Mouse (Mus musculus) urinary bladder, adult 18-20 months (tissue): ENCODE measurements around the gene Lce1b.

ENCODE experiments used
- DNase-seq, 2 experiments: peaks; one replicate each; pipeline ENCODE4 v3.0.0; 2022; ENCODE audit warnings: low spot score in 2 of 2, mixed read lengths in 2 of 2

Lce1b gene

GRCm38 (mm10) chr3:92656826-92657225, at the start of gene Lce1b:
Lce1b (minus strand) TSS chr3:92656926.
- no peak for DNase-seq

- no peak for DNase-seq
These were observed 37.9 kb upstream of the Lce1b start for GRCm38 (mm10) chr3:92694613-92695012.

- DNase-seq: no peak
These were observed 35.0 kb upstream of the Lce1b start for GRCm38 (mm10) chr3:92691688-92692087.

DNA sequence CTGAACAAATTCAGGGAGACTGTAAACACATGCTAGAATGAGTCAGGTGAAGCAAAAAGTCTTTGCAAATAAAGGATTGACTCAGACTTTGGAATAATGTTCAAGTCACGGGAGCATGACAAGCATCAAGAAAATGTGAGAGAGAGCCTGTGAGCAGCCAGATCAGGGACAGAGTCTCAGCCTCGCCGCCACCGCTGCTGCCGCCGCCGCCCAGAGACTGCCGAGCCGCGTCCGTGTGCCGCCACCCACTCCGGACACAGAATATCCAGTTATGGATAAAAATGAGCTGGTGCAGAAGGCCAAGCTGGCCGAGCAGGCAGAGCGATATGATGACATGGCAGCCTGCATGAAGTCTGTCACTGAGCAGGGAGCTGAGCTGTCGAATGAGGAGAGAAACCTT, 32.4 kb upstream of the Lce1b start:
- DNase-seq: peak in 1 of 2 experiments; percentile 9

DNA sequence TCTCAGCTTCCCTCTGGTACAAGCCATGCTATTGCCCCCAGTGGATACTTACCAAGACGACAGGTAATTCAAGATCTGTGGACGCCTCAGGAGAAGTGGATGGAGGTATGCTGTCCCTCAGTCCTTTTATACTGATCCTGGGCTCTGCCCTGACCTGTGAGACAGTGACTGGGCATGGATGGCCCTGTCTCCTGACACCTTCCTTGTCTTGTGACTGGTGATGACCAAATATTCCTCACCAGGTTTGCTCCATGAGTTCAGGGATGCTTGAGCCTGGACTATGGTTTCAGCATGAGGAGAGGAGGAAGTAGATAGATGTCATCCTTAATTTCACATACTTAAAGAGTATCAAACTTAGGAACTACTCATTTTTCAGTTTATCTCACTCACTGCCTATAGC, 30.4 kb upstream of the Lce1b start, which contains the start of gene Lce1d:
TSS of gene Lce1d (minus strand) at position 101 of the 400 bp plus-strand sequence.
- no peak for DNase-seq

DNA sequence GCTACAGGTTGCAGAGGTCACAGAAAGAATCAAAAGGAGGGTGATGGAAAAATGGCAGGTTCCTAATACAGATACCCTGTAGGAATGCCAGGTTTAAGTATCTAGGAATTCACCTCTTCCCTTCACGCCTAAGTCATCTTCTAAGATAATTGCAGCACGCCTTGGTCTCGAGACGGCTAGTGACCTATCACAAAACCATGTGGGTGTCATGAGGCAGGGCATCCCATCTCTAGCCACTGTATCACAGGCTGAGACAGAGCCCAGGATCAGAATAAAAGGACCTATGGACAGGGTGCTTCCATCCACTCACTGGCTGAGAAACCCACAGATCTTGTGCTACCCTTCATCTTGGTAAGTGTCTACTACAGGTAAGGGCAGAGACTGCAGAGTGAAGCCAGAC, 22.2 kb upstream of the Lce1b start, which contains the start of gene Lce1c:
TSS of gene Lce1c (plus strand) at position 301 of the 400 bp plus-strand sequence.
- no peak for DNase-seq

DNA sequence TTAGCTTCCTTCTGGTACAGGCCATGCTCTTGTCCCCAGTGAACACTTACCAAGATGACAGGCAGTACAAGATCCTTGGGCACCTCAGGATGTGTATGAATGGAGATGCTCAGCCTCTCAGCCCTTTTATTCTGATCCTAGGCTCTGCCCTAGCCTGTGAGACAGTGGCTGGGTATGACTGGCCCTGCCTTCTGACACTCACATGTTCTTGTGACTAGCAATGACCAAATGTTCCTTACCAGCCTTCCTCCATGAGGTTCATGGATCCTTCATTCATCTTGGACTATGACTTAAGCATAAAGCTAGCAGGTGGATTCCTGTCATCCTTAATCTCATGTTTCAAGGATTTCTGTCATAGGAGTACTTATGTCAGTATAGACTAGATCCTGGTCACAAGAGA, 13.5 kb upstream of the Lce1b start, which contains the start of gene Lce1a2:
TSS of gene Lce1a2 (minus strand) at position 101 of the 400 bp plus-strand sequence.
- no peak for DNase-seq

GRCm38 (mm10) chr3:92648207-92648606, 8.5 kb downstream of the Lce1b start, which contains the start of gene Lce1a1:
Lce1a1 (minus strand) TSS chr3:92648307.
- DNase-seq: no peak

GRCm38 (mm10) chr3:92639854-92640253, 16.9 kb downstream of the Lce1b start:
- no peak for DNase-seq

DNA sequence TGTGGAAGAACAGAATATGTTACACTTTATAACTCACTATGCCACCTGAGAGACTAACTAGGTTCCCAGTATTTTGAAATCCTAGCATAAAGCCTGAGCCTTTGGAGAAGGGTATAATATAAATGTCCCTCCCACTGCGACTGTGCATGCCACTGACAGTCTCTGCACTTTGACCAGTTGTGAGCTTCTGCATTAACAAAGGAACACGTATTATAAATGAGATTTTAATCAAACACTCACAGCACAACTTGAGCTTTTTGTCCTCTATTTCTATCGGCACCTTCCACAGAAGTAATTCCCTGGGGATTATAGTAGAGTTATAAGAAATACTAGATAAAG, 18.1 kb downstream of the Lce1b start:
- DNase-seq: no peak

- no peak for DNase-seq
These were observed 18.7 kb downstream of the Lce1b start for GRCm38 (mm10) chr3:92637745-92638652.

GRCm38 (mm10) chr3:92621560-92621959, 35.2 kb downstream of the Lce1b start, which contains the start of gene Lce6a:
Lce6a (minus strand) TSS chr3:92621660.
- DNase-seq: no peak

DNA sequence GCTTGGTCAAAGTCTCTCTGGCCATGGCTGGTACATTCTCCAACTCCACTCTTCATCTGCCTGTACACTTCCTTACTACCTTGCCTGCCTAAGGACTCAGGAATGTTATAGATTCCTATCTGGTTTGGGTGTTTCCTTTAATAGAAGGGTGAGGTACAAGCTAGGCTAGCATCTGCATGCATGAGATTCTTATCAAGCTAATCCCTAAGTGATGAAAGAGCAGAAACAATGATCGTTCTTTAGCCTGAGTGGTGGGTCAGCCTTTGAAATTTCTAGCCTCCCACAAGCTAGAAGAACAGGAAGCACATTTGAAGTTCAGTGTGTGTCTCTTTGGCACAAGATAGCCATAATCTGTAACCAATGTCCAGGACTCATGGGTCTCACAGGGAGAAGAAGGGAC, 46.9 kb downstream of the Lce1b start:
- no peak for DNase-seq

- no peak for DNase-seq
These were observed 49.3 kb downstream of the Lce1b start, which contains the start of gene 2210017I01Rik for GRCm38 (mm10) chr3:92607392-92607791. 2210017I01Rik (minus strand) TSS chr3:92607492.
